Mouse (Mus musculus) ES-E14 (cell line): Measurements from ENCODE around the gene Gm340.

ENCODE experiments used
- CHD2 ChIP-seq: IDR thresholded peaks from 2 replicates; pipeline ENCODE4 v1.6.1; 2014; ENCODE audit warnings: mild to moderate bottlenecking, low read depth, low read length, inconsistent platforms
- HCFC1 ChIP-seq: IDR thresholded peaks from 2 replicates; pipeline ENCODE4 v1.6.1; 2012; ENCODE audit warnings: low read length, inconsistent platforms, borderline replicate concordance; ENCODE audit not compliant: insufficient read depth
- MAFK ChIP-seq: IDR thresholded peaks from 2 replicates; pipeline ENCODE4 v1.6.1; 2014; ENCODE audit warnings: mild to moderate bottlenecking, low read depth, low read length, inconsistent platforms; ENCODE audit not compliant: insufficient read depth
- ZC3H11A ChIP-seq: IDR thresholded peaks from 2 replicates; pipeline ENCODE4 v1.6.1; 2012; ENCODE audit warnings: low read depth, mild to moderate bottlenecking, inconsistent platforms, low read length, borderline replicate concordance
- ZNF384 ChIP-seq: IDR thresholded peaks from 2 replicates; pipeline ENCODE4 v1.6.1; 2012; ENCODE audit warnings: low read depth, low read length, inconsistent platforms

GRCm38 (mm10) chr19:41634999-41635398, 52.8 kb downstream of the Gm340 start:
- TF ChIP-seq CHD2, result no peak
- TF ChIP-seq HCFC1, result no peak
- TF ChIP-seq ZC3H11A, result no peak
- TF ChIP-seq ZNF384, result no peak
- no peak for TF ChIP-seq MAFK
